Mouse (Mus musculus) ovary, postnatal 14 days (tissue): ENCODE measurements around the gene Srrm1.
"Not testable (repeated sequence)": the region's sequence is repeated elsewhere in the genome, so short reads cannot be mapped to it uniquely, and the experiment has no call there.

ENCODE experiments used
- DNase-seq: peaks from one replicate; pipeline ENCODE4 v3.0.0; 2022; ENCODE audit warnings: low spot score

Srrm1 gene

GRCm38 (mm10) chr4:135353066-135353793 lies at the start of gene Srrm1:
Gene Srrm1, minus strand, starts transcription at chr4:135353321.
- DNase-seq = peak; percentile 98

- no peak for DNase-seq
These were observed 48.8 kb upstream of the Srrm1 start for GRCm38 (mm10) chr4:135401881-135402280.

- no peak for DNase-seq
These were observed 44.9 kb upstream of the Srrm1 start, which contains the start of gene Ncmap for GRCm38 (mm10) chr4:135397991-135398390. Gene Ncmap, minus strand, starts transcription at chr4:135398227.

GRCm38 (mm10) chr4:135397551-135397950 lies 44.4 kb upstream of the Srrm1 start:
- DNase-seq = no peak

- DNase-seq = no peak
These were observed 43.2 kb upstream of the Srrm1 start for GRCm38 (mm10) chr4:135396303-135396702.

GRCm38 (mm10) chr4:135395375-135395774 lies 42.3 kb upstream of the Srrm1 start:
- no peak for DNase-seq

GRCm38 (mm10) chr4:135394666-135395065 lies 41.5 kb upstream of the Srrm1 start:
- DNase-seq = no peak

GRCm38 (mm10) chr4:135393381-135393780 lies 40.3 kb upstream of the Srrm1 start:
- DNase-seq = no peak

- no peak for DNase-seq
These were observed 39.7 kb upstream of the Srrm1 start for GRCm38 (mm10) chr4:135392801-135393200.

- DNase-seq = no peak
These were observed 37.9 kb upstream of the Srrm1 start for GRCm38 (mm10) chr4:135391014-135391413.

GRCm38 (mm10) chr4:135385614-135386013 lies 32.5 kb upstream of the Srrm1 start:
- no peak for DNase-seq

GRCm38 (mm10) chr4:135382316-135382715 lies 29.2 kb upstream of the Srrm1 start:
- peak; percentile 62 for DNase-seq

- no peak for DNase-seq
These were observed 28.2 kb upstream of the Srrm1 start for GRCm38 (mm10) chr4:135381355-135381754.

GRCm38 (mm10) chr4:135377241-135377640 lies 24.1 kb upstream of the Srrm1 start:
- no peak for DNase-seq

GRCm38 (mm10) chr4:135375444-135375843 lies 22.3 kb upstream of the Srrm1 start:
- no peak for DNase-seq

GRCm38 (mm10) chr4:135373299-135373698 lies 20.2 kb upstream of the Srrm1 start:
- DNase-seq = no peak

GRCm38 (mm10) chr4:135370372-135370771 lies 17.3 kb upstream of the Srrm1 start:
- no peak for DNase-seq

- DNase-seq = no peak
These were observed 9.7 kb upstream of the Srrm1 start for GRCm38 (mm10) chr4:135362828-135363227.

GRCm38 (mm10) chr4:135361722-135362121 lies 8.6 kb upstream of the Srrm1 start:
- DNase-seq = no peak

- DNase-seq = no peak
These were observed 5.6 kb upstream of the Srrm1 start for GRCm38 (mm10) chr4:135358736-135359135.

GRCm38 (mm10) chr4:135357221-135357920 lies 4.2 kb upstream of the Srrm1 start:
- DNase-seq = no peak

- no peak for DNase-seq
These were observed 2.9 kb upstream of the Srrm1 start for GRCm38 (mm10) chr4:135355886-135356550.

GRCm38 (mm10) chr4:135354751-135355150 lies 1.6 kb upstream of the Srrm1 start:
- not testable (repeated sequence) for DNase-seq
